ENCODE assay signal across 8 mouse cellular contexts in genomic region chr5:45857254-45858011, GRCm38 (mm10). TPM values are rescaled to one million over a fixed set of nuclear protein-coding genes. Genes with fewer than 3 reads are reported as not detected.
A peak's percentile ranks its signal among the peaks of the same experiment; 100 is the strongest.
DNase-seq lines count a peak whose midpoint lies in the region; ATAC-seq lines count a peak whose summit lies in the region.

Gene Lcorl (minus strand): TSS chr5:45857615.

- DNase-seq in MEL-GATA-1-ER (ENCODE audit: extremely low read depth, low read depth): peak; percentile 92
- DNase-seq in cerebellum, adult 8-10 months: peak; percentile 95
- peak; percentile 98 for DNase-seq in forelimb bud, embryonic 11.5 days (ENCODE audit: low read depth, low spot score)
- peak; percentile 88 for DNase-seq in layer of hippocampus, adult 9-10 months (ENCODE audit: low spot score)
- DNase-seq in ovary, postnatal 10 days (ENCODE audit: low spot score): peak; percentile 81
- peak; percentile 95 for DNase-seq in thymus, postnatal 10 days (ENCODE audit: low spot score in 2 of 2)

- under 1% methylated on average over 46 of the region's 79 CpGs for WGBS in lung, embryonic 16.5 days

- no peaks in the 10 kb centered on the region for H3K9me3 ChIP-seq in lung, embryonic 16.5 days (ENCODE audit: control insufficient read depth, low read length)

- H3K4me2 ChIP-seq in lung, embryonic 16.5 days (ENCODE audit: low read depth, low read length): peak within 1 kb of the TSS; percentile 94

- H3K4me1 ChIP-seq in lung, embryonic 16.5 days (replicated peaks; ENCODE audit: control insufficient read depth, insufficient read depth, low read length): peaks cover 4% of the 10 kb centered on the region

- H3K36me3 ChIP-seq in lung, embryonic 16.5 days (ENCODE audit: control insufficient read depth, insufficient read depth, low read length): no peaks in the 10 kb centered on the region

- peak; percentile 95 for ATAC-seq in hematopoietic stem cell, adult 5-6 weeks (replicated peaks in 1 of 2; ENCODE audit: insufficient read depth in 1 of 2, low FRiP score in 2 of 2, low TSS enrichment in 1 of 2, low read depth in 1 of 2, poor library complexity in 2 of 2, severe bottlenecking in 2 of 2)
- ATAC-seq in lung, embryonic 16.5 days (ENCODE audit: low read depth): peak; percentile 96

- peak within 1 kb of the TSS; percentile 89 for H3K4me3 ChIP-seq in lung, embryonic 16.5 days (ENCODE audit: low read length)

- H3K27me3 ChIP-seq in lung, embryonic 16.5 days (ENCODE audit: control insufficient read depth, insufficient read depth, low read depth, low read length): no peaks in the 10 kb centered on the region

- peak within 1 kb of the TSS; percentile 99 for H3K27ac ChIP-seq in lung, embryonic 16.5 days (ENCODE audit: low read length)

- peak within 1 kb of the TSS; percentile 97 for H3K9ac ChIP-seq in lung, embryonic 16.5 days (ENCODE audit: low read length)

RNA-seq across cellular contexts. Expression of gene Lcorl, which starts in this region (rescaled TPM):
- 30.5 and 35.0 TPM in 2 replicates for total RNA-seq in hematopoietic stem cell, adult 5-6 weeks (2017)
- 30.8 and 36.2 TPM in 2 replicates for polyA plus RNA-seq in lung, embryonic 16.5 days (2015; fragmentation: Nextera tagmentation; extraction: Ambion mirVana)

Comparison
In these comparisons a context has a peak if more than half of its experiments do, and no peak if none do; other contexts are left out.
1. Peak in every context shown above with its lines: DNase-seq, ATAC-seq, H3K4me3 ChIP-seq and H3K27ac ChIP-seq.